Mouse (Mus musculus): ENCODE measurements around the gene Ubc. TPM values are rescaled to one million over a fixed set of nuclear protein-coding genes. Genes with fewer than 3 reads are reported as not detected.
"Not testable (repeated sequence)": the region's sequence is repeated elsewhere in the genome, so short reads cannot be mapped to it uniquely, and the experiment has no call there.

Gene Ubc
- total RNA-seq, 2 experiments from 2014 or later = 947 to 1,009 TPM

GRCm38 (mm10) chr5:125405546-125406248, 15.7 kb upstream of the Ubc start:
- peak; percentile 84 to 89 for DNase-seq
- intact Hi-C loops (cut with DNase I) = loop anchor here (2.0 kb wide), 1 partner anchor 17 kb away; the partner anchor contains the start of gene Gm10382

DNA sequence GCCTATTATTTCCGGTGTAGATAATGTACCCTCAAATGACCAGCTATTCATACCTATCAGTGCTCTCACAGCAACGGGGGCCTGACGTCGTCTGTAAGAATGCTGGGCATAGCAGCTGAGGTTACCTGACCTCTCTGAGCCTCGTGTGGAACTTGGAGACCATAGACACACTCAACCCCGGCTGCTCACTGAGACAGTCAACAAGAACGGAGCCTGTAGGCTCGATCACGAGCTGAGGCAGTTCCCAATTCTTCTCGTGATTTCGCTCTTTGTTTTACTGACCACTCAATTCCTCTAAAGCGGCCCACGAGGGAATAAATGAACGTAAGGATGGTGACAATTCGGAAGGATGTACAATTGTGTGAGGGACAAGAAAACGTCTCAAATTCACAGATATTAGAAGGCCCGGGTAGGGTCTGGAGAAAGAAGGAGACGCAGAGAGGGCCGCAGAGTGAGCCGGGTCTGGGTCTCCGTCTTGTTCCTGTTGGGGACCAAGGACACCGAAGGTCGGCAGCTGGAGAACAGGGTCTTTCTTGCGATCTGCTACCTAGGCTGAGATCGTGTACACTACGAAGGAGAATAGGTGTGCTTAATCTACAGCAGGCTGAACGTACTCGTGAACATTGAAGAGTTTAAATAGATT, 15.0 kb upstream of the Ubc start:
- intact Hi-C loops (cut with DNase I) = loop anchor here (2.0 kb wide), 1 partner anchor 16 kb away; the partner anchor contains the start of gene Gm10382
- DNase-seq = peak; percentile 53 to 54

DNA sequence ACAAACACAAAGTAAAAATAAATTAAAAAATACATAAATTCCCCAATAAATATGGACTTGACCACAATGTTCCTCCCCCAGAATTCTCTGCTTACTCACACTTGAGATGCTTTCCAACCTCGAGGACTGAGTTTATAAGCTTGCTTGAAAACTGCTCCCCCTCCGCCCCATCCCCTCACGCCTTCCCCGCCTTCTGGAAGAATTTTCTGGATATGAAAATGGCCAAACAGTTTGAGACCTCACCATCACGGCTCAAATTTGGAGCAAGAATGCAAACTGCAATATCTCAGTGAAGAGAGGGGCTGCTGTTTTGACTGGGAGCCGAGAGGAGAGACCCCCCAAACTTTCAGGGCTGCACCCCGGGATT, 14.5 kb upstream of the Ubc start:
- no peak for DNase-seq
- intact Hi-C loops (cut with DNase I) = loop anchor here (2.0 kb wide), 1 partner anchor 16 kb away; the partner anchor contains the start of gene Gm10382

- DNase-seq = peak; percentile 68 to 74
- intact Hi-C loops (cut with DNase I) = loop anchor here (2.0 kb wide), 1 partner anchor 15 kb away; the partner anchor contains the start of gene Gm10382
These were observed 13.8 kb upstream of the Ubc start for GRCm38 (mm10) chr5:125403481-125404465.

- intact Hi-C loops (cut with DNase I) = no loop called here
These were observed 13.0 kb upstream of the Ubc start for GRCm38 (mm10) chr5:125402991-125403390.

DNA sequence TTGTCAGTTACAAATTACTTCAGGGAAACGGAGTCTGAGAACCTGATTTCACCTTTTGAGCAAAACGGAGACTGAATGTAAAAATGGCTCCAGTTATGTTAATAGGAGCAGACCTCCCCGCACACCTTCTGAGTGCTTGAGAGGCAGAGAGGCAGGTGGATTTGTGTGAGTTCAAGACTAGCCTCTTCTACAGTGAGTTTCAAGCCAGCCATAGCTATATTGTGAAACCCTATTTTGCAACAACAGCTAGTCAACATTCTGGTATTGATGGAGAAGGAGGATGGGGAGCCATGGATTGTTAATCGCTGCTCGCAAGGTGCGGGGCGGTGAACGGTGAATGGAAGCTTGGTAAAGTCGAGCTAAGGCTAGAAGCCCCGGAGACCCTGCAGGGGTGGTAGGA, 12.5 kb upstream of the Ubc start:
- DNase-seq = no peak
- intact Hi-C loops (cut with DNase I) = no loop called here

More at GRCm38 (mm10) chr5:125402991-125403390, 13.0 kb upstream of the Ubc start:
- no peak for DNase-seq

- DNase-seq = no peak
- intact Hi-C loops (cut with DNase I) = no loop called here
These were observed 10.9 kb upstream of the Ubc start for GRCm38 (mm10) chr5:125400903-125401302.

- no peak for DNase-seq
- intact Hi-C loops (cut with DNase I) = no loop called here
These were observed 5.0 kb upstream of the Ubc start for GRCm38 (mm10) chr5:125395008-125395407.

DNA sequence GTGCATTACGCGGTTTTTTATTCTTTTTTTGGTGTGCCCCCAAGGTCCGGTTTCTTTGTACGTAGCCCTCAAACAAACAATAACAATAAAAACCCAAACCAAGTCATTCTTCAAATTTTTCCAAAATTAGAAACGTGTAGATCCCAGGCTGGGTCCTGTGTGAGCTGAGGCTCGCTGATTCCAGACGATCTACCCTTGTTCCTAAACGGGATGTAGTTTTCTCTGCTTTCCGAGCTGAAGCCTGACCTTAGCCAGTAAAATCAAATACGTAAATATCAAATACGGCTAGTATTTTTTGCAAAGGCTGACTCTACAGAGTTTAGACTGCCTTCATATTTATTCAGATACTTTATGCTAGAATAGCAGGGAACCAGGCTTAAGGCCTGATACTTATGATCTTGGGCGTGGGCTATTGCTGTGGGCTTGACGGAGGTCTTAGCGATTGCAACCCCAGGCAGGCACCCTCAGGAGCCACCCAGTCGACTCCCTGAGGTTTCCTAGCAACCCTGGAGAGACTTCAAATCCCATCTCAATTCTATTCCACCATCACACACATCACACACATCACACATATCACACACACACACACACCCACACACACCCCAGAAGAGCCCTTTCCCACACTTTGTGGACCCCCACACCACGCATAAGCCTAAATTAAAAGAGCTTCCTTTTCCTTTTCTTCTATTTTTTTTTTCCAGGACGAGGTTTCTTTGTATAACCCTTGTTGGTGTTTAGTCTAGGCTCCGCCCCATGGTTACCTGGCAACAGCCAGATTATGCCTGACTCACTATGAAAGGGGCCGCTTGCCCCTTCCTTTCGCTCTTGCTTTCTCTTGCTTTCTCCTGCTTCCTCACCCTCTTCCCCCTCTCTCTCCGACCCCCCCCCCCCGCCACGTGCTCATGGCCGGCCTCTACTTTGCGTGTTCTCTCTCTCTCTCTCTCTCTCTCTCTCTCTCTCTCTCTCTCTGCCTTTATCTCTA, 3.9 kb upstream of the Ubc start:
- intact Hi-C loops (cut with DNase I) = no loop called here
- peak; percentile 70 to 80 for DNase-seq

DNA sequence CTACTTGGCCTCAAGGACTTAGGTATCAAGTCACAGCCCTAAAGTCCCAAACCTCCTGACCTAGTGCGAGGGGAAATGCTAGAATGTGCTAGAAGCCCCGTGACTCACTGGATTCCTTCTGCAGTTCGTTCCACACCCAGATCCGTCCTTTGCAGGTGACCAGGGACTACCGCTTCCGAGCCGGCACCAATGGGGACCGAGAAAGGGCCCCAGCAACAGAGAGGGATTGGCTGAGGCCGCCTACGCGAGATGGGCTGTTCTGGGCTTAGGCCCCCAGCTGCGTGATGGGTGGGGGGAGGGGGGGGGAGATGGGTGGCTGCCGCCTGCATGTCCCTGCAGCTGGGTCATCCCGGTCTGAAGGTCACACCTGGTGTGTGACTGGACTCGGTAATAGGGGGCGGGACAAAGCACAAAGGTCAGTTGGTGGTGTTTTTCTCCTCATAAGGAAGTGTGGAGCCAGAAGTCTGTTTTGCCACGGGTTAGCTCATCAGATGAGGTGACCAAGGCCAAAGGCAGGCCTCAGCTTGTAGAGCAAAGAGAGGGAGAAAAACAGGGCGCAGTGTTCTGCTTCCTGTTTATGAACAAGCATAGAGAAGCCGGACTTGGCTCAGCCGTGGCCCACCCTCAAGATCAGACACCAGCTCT, 3.1 kb upstream of the Ubc start:
- intact Hi-C loops (cut with DNase I) = no loop called here
- peak; percentile 96 to 97 for DNase-seq

DNA sequence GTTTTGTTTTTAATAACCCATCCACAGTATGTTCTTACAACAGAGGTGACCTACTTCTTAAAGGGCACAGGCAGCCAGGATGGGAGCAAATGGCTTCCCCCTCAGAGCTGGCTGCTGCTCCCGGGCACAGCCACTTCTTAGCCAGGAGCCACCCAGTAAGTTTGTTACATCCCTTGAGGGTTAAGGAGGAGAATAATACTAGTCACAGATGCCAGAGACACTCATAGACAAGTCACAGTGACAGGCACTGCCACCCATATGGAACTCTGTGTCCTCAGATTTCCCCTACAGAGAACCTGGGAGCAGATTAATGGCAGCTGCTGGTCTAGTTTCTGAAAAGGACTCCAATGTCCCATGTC, 2.6 kb upstream of the Ubc start:
- intact Hi-C loops (cut with DNase I) = no loop called here
- no peak for DNase-seq

GRCm38 (mm10) chr5:125392176-125392575, 2.2 kb upstream of the Ubc start:
- intact Hi-C loops (cut with DNase I); DNase-seq: not testable (repeated sequence)

- intact Hi-C loops (cut with DNase I) = no loop called here
- DNase-seq = peak; percentile 68 to 78
These were observed 1.6 kb upstream of the Ubc start for GRCm38 (mm10) chr5:125391609-125392008.

DNA sequence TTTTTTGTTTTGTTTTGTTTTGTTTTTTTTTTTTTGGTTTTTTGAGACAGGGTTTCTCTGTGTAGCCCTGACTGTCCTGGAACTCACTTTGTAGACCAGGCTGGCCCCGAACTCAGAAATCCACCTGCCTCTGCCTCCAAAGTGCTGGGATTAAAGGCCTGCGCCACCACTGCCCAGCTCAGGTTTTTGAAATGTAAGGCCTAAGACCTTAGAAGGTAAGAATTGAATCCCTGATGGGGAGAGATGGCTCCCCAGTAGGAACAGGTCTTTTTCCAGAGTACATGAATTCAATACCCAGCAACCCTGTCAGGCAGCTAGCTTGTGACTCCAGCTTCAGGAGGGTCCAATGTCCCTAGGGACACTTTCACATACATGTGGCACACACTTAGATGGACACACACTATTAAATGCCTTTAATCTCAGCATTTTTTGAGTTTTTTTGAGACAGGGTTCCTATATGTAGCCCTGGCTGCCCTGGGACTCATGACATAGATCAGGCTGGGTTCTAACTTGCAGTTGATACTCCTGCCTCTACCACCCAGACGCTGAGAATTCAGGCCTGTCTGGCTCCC, 990 bp upstream of the Ubc start:
- no peak for DNase-seq
- intact Hi-C loops (cut with DNase I) = no loop called here

GRCm38 (mm10) chr5:125389131-125389578, 847 bp downstream of the Ubc start, which contains the start of gene Gm10382:
Gene Gm10382, plus strand, starts transcription at chr5:125389322.
- peak; percentile 89 to 93 for DNase-seq
- intact Hi-C loops (cut with DNase I) = loop anchor here (2.0 kb wide), 1 partner anchor 16 kb away; no protein-coding TSS in a partner anchor

- intact Hi-C loops (cut with DNase I) = loop anchor here (2.0 kb wide), 1 partner anchor 16 kb away; no protein-coding TSS in a partner anchor
- no peak for DNase-seq
These were observed 1.5 kb downstream of the Ubc start for GRCm38 (mm10) chr5:125388358-125389092.

GRCm38 (mm10) chr5:125387295-125387694, 2.7 kb downstream of the Ubc start:
- DNase-seq; intact Hi-C loops (cut with DNase I): not testable (repeated sequence)
